Mouse (Mus musculus): ENCODE results near the gene Osbpl10. TPM values are rescaled to one million over a fixed set of nuclear protein-coding genes. Genes with fewer than 3 reads are reported as not detected.
"Not testable (repeated sequence)": the region's sequence is repeated elsewhere in the genome, so short reads cannot be mapped to it uniquely, and the experiment has no call there.

The Osbpl10 gene
- total RNA-seq, 2 experiments from 2014 or later: 5.9 to 6.7 TPM

- intact Hi-C loops (cut with DNase I; ENCODE audit: low total_unique reads): no loop called here
These were observed 256.2 kb downstream of the Osbpl10 start for GRCm38 (mm10) chr9:115234561-115234960.

GRCm38 (mm10) chr9:115236352-115236841 is 258.0 kb downstream of the Osbpl10 start:
- peak; percentile 30 for DNase-seq
- intact Hi-C loops (cut with DNase I; ENCODE audit: low total_unique reads): no loop called here

More at GRCm38 (mm10) chr9:115234561-115234960, 256.2 kb downstream of the Osbpl10 start:
- DNase-seq: no peak

- no peak for DNase-seq
- intact Hi-C loops (cut with DNase I; ENCODE audit: low total_unique reads): no loop called here
These were observed 259.6 kb downstream of the Osbpl10 start for GRCm38 (mm10) chr9:115237943-115238342.

- DNase-seq: no peak
- intact Hi-C loops (cut with DNase I; ENCODE audit: low total_unique reads): no loop called here
These were observed 261.5 kb downstream of the Osbpl10 start for GRCm38 (mm10) chr9:115239861-115240260.

GRCm38 (mm10) chr9:115243630-115244029 is 265.3 kb downstream of the Osbpl10 start:
- intact Hi-C loops (cut with DNase I; ENCODE audit: low total_unique reads): no loop called here

GRCm38 (mm10) chr9:115245092-115245491 is 266.7 kb downstream of the Osbpl10 start:
- no peak for DNase-seq
- intact Hi-C loops (cut with DNase I; ENCODE audit: low total_unique reads): no loop called here

More at GRCm38 (mm10) chr9:115243630-115244029, 265.3 kb downstream of the Osbpl10 start:
- no peak for DNase-seq

- no peak for DNase-seq
- intact Hi-C loops (cut with DNase I; ENCODE audit: low total_unique reads): no loop called here
These were observed 270.8 kb downstream of the Osbpl10 start for GRCm38 (mm10) chr9:115249145-115249544.

- intact Hi-C loops (cut with DNase I; ENCODE audit: low total_unique reads): no loop called here
These were observed 279.4 kb downstream of the Osbpl10 start for GRCm38 (mm10) chr9:115257733-115258286.

GRCm38 (mm10) chr9:115259866-115260265 is 281.5 kb downstream of the Osbpl10 start:
- no peak for DNase-seq
- intact Hi-C loops (cut with DNase I; ENCODE audit: low total_unique reads): loop anchor here (10.0 kb wide), 1 partner anchor 175 kb away; no protein-coding TSS in a partner anchor

More at GRCm38 (mm10) chr9:115257733-115258286, 279.4 kb downstream of the Osbpl10 start:
- DNase-seq: no peak

GRCm38 (mm10) chr9:115260464-115260863 is 282.1 kb downstream of the Osbpl10 start:
- intact Hi-C loops (cut with DNase I; ENCODE audit: low total_unique reads): loop anchor here (10.0 kb wide), 1 partner anchor 176 kb away; no protein-coding TSS in a partner anchor
- no peak for DNase-seq

GRCm38 (mm10) chr9:115261456-115261855 is 283.1 kb downstream of the Osbpl10 start:
- DNase-seq: no peak
- intact Hi-C loops (cut with DNase I; ENCODE audit: low total_unique reads): loop anchor here (10.0 kb wide), 1 partner anchor 177 kb away; no protein-coding TSS in a partner anchor

- intact Hi-C loops (cut with DNase I; ENCODE audit: low total_unique reads): loop anchor here (10.0 kb wide), 1 partner anchor 177 kb away; no protein-coding TSS in a partner anchor
- DNase-seq: no peak
These were observed 283.5 kb downstream of the Osbpl10 start for GRCm38 (mm10) chr9:115261896-115262295.

- DNase-seq: no peak
- intact Hi-C loops (cut with DNase I; ENCODE audit: low total_unique reads): no loop called here
These were observed 293.2 kb downstream of the Osbpl10 start for GRCm38 (mm10) chr9:115271556-115271955.

GRCm38 (mm10) chr9:115272451-115272850 is 294.1 kb downstream of the Osbpl10 start:
- DNase-seq; intact Hi-C loops (cut with DNase I; ENCODE audit: low total_unique reads): not testable (repeated sequence)

- no peak for DNase-seq
- intact Hi-C loops (cut with DNase I; ENCODE audit: low total_unique reads): no loop called here
These were observed 294.8 kb downstream of the Osbpl10 start for GRCm38 (mm10) chr9:115273095-115273649.

- DNase-seq: no peak
- intact Hi-C loops (cut with DNase I; ENCODE audit: low total_unique reads): no loop called here
These were observed 296.4 kb downstream of the Osbpl10 start for GRCm38 (mm10) chr9:115274806-115275205.

- DNase-seq: no peak
- intact Hi-C loops (cut with DNase I; ENCODE audit: low total_unique reads): no loop called here
These were observed 300.3 kb downstream of the Osbpl10 start for GRCm38 (mm10) chr9:115278641-115279040.
